Mouse (Mus musculus): ENCODE data around the gene Vpreb2. TPM values are rescaled to one million over a fixed set of nuclear protein-coding genes. Genes with fewer than 3 reads are reported as not detected.
"Not testable (repeated sequence)": the region's sequence is repeated elsewhere in the genome, so short reads cannot be mapped to it uniquely, and the experiment has no call there.

The Vpreb2 gene
- polyA plus RNA-seq, 1 experiment from 2014 or later, result 2.6 TPM

DNA sequence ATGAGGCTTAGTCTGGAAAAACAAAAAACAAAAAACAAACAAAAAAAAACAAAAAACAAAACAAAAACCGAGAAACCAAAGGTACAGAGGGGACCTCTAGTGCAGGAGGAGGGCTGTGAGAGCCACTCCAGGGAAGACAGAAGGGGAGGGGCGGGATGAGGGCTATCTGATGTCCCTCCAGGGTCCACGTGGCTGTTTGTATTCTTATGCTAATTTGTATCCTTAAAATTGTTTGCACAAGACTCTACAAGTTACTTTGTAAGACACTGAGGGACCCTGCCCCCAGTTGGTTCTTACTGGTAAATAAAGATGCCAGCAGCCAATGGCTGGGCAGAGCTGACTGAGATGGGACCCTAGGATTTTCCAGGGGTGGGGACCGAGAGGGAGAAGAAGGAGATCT is 26.9 kb downstream of the Vpreb2 start:
- H3K4me1 ChIP-seq (ENCODE audit: insufficient read depth), result no peaks in the 10 kb centered on the region
- H3K4me3 ChIP-seq (ENCODE audit: low read depth, low read length), result no peak overlapping the region
- ATAC-seq (no peak), DNase-seq (no peak)
- H3K27me3 ChIP-seq (ENCODE audit: insufficient read depth, low read length), result no peaks in the 10 kb centered on the region
- H3K4me2 ChIP-seq (ENCODE audit: low read depth, low read length), result no peak overlapping the region
- H3K36me3 ChIP-seq (replicated peaks; ENCODE audit: insufficient read depth, low read length), result no peaks in the 10 kb centered on the region
- WGBS (ENCODE audit: insufficient replicate concordance), result 48% methylated on average over 4 of the region's 4 CpGs
- TF ChIP-seq EP300 (IDR thresholded peaks at IDR 0.05; ENCODE audit: low read depth) (no peak), CTCF (IDR thresholded peaks at IDR 0.05; ENCODE audit: low read depth) (no peak)
- H3K9me3 ChIP-seq (ENCODE audit: low read length), result no peaks in the 10 kb centered on the region
- no peak overlapping the region for H3K9ac ChIP-seq (replicated peaks)
- H3K27ac ChIP-seq (ENCODE audit: low read depth), result no peak overlapping the region

DNA sequence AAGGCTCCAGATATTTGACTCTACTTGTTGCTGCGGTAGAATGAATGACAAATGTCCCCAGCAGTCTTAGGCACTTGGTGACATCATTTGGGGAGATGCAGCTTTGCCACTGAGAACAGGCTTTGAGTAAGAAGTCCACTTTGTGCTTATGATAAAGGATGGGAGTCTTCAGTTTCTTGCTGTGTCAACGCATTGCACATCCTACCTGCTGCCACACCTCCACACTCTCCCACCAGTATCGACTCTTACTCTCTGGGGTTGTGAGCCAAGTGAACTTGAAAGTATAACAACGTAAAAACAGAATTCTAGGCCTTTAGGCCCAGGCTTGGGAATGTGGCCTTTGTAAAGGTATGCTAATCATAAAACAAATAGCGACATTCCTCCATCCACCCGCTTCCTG is 30.9 kb downstream of the Vpreb2 start:
- Histone ChIP-seq H3K4me3 (ENCODE audit: low read depth, low read length) (no peak overlapping the region), H3K4me1 (ENCODE audit: insufficient read depth) (no peaks in the 10 kb centered on the region), H3K9me3 (ENCODE audit: low read length) (no peaks in the 10 kb centered on the region), H3K27ac (ENCODE audit: low read depth) (no peak overlapping the region), H3K4me2 (ENCODE audit: low read depth, low read length) (no peak overlapping the region), H3K36me3 (replicated peaks; ENCODE audit: insufficient read depth, low read length) (no peaks in the 10 kb centered on the region), H3K27me3 (ENCODE audit: insufficient read depth, low read length) (no peaks in the 10 kb centered on the region), H3K9ac (replicated peaks) (no peak overlapping the region)
- DNase-seq, result no peak
- TF ChIP-seq EP300 (IDR thresholded peaks at IDR 0.05; ENCODE audit: low read depth), result no peak
- no peak for TF ChIP-seq CTCF (IDR thresholded peaks at IDR 0.05; ENCODE audit: low read depth)
- 66% methylated on average over 6 of the region's 6 CpGs for WGBS (ENCODE audit: insufficient replicate concordance)
- ATAC-seq, result no peak

DNA sequence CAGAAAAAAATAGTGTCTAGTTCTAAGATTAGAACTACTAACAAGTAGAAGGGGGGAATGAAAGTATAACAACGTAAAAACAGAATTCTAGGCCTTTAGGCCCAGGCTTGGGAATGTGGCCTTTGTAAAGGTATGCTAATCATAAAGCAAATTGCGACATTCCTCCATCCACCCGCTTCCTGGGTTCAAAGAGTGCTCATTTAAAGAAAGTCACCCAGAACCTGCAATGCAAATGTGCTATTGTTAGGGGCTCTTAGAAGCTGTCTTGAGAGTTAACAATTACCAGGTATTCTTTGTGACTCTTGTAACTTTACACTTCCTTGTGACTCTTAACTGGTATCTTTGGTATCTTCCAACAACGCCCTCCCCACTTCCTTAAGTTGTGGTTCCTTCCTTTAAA is 36.3 kb downstream of the Vpreb2 start:
- not testable (repeated sequence) for H3K27ac ChIP-seq (ENCODE audit: low read depth); H3K9me3 ChIP-seq (ENCODE audit: low read length); H3K9ac ChIP-seq (replicated peaks); H3K4me3 ChIP-seq (ENCODE audit: low read depth, low read length); DNase-seq; H3K36me3 ChIP-seq (replicated peaks; ENCODE audit: insufficient read depth, low read length); H3K4me1 ChIP-seq (ENCODE audit: insufficient read depth); ATAC-seq; H3K27me3 ChIP-seq (ENCODE audit: insufficient read depth, low read length); H3K4me2 ChIP-seq (ENCODE audit: low read depth, low read length)
- 60% methylated on average over 4 of the region's 4 CpGs for WGBS (ENCODE audit: insufficient replicate concordance)

DNA sequence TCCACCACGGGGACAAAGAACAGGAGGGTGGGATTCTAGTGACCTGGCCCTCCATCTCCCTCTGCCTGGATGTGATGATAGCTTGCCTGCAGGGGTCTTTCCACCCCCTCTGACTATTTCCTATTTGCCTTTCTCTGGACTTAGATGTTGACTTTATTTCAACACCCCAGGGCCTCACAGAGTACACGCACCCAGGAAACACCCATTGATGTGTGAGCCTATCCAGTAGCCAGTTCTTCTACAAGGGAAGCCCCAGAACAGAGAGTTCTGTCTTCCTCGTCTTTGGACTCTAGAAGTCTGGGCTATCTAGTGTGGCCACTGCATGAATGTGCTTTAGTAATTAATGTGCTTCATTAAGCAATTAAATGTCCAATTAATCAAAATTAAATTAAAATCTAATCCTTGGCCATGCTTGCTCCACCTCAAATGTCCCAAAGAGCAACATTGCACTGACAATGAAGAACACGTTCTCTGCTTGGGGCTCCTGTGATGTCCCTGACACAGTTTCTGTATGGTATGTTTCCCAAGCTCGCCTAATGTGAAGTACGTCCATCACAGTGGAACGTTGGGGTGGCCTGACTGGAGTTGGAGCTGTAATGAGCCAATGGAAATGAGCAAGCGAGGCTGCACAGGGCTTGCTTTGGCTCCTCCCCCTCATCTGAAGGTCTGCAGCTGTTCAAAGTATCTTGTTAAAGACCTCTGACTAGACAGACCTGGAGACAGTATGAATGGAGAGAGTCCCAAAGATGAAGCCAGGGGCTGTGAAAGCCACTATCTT is 42.7 kb downstream of the Vpreb2 start:
- Histone ChIP-seq H3K36me3 (replicated peaks; ENCODE audit: insufficient read depth, low read length) (no peaks in the 10 kb centered on the region), H3K4me1 (ENCODE audit: insufficient read depth) (no peaks in the 10 kb centered on the region), H3K9me3 (ENCODE audit: low read length) (no peaks in the 10 kb centered on the region), H3K4me2 (ENCODE audit: low read depth, low read length) (no peak overlapping the region), H3K27ac (ENCODE audit: low read depth) (no peak overlapping the region), H3K27me3 (ENCODE audit: insufficient read depth, low read length) (no peaks in the 10 kb centered on the region), H3K4me3 (ENCODE audit: low read depth, low read length) (no peak overlapping the region), H3K9ac (replicated peaks) (no peak overlapping the region)
- no peak for TF ChIP-seq CTCF (IDR thresholded peaks at IDR 0.05; ENCODE audit: low read depth)
- TF ChIP-seq EP300 (IDR thresholded peaks at IDR 0.05; ENCODE audit: low read depth), result no peak
- WGBS (ENCODE audit: insufficient replicate concordance), result 56% methylated on average over 8 of the region's 8 CpGs
- no peak for DNase-seq
- peak; percentile 86 for ATAC-seq

DNA sequence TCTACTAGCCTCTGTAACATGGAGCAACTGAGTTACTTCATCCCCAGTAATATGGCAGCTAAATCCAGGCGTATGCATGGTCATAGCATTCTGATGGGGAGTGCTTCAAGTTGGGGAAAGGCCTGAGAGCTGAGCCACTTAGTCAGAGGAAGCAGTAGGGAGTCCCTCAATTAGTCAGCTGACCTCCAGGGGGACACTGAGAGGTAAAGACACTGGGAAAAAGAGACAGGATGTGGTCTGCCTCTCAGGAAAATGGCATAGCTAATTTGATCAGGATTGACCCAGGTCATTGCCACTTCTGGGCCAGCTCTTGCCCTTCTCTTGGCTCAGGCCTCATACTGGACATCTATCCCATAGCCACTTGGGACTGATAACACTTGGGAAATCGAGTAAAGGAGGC is 47.1 kb downstream of the Vpreb2 start:
- Histone ChIP-seq H3K9ac (replicated peaks) (no peak overlapping the region), H3K4me3 (ENCODE audit: low read depth, low read length) (no peak overlapping the region), H3K4me2 (ENCODE audit: low read depth, low read length) (no peak overlapping the region), H3K4me1 (ENCODE audit: insufficient read depth) (no peaks in the 10 kb centered on the region), H3K27ac (ENCODE audit: low read depth) (no peak overlapping the region), H3K9me3 (ENCODE audit: low read length) (no peaks in the 10 kb centered on the region), H3K36me3 (replicated peaks; ENCODE audit: insufficient read depth, low read length) (no peaks in the 10 kb centered on the region), H3K27me3 (ENCODE audit: insufficient read depth, low read length) (no peaks in the 10 kb centered on the region)
- TF ChIP-seq CTCF (IDR thresholded peaks at IDR 0.05; ENCODE audit: low read depth) (no peak), EP300 (IDR thresholded peaks at IDR 0.05; ENCODE audit: low read depth) (no peak)
- no peak for ATAC-seq
- DNase-seq, result no peak
- WGBS (ENCODE audit: insufficient replicate concordance), result 54% methylated on average over 2 of the region's 2 CpGs

Other genes starting within 250 kb of the Vpreb2 start
- gene Med15, start 247.5 kb upstream of the Vpreb2 start, polyA plus RNA-seq (2015; fragmentation: Nextera tagmentation; extraction: Ambion mirVana), result 11.0 and 11.6 TPM in 2 replicates
- gene Klhl22, start 220.8 kb upstream of the Vpreb2 start, polyA plus RNA-seq (2015; fragmentation: Nextera tagmentation; extraction: Ambion mirVana), result 7.8 and 8.0 TPM in 2 replicates
- 0.97 and 1.6 TPM in 2 replicates for gene Scarf2, start 183.1 kb upstream of the Vpreb2 start, polyA plus RNA-seq (2015; fragmentation: Nextera tagmentation; extraction: Ambion mirVana)
- not detected in 2 replicates for gene B830017H08Rik, start 147.3 kb upstream of the Vpreb2 start, polyA plus RNA-seq (2015; fragmentation: Nextera tagmentation; extraction: Ambion mirVana)
- gene Car15, start 142.1 kb upstream of the Vpreb2 start, polyA plus RNA-seq (2015; fragmentation: Nextera tagmentation; extraction: Ambion mirVana), result 0.26 and 0.52 TPM in 2 replicates
- not detected in 2 replicates for gene Gm20518, start 88.8 kb upstream of the Vpreb2 start, polyA plus RNA-seq (2015; fragmentation: Nextera tagmentation; extraction: Ambion mirVana)
- gene Tssk1, start 86.2 kb upstream of the Vpreb2 start, polyA plus RNA-seq (2015; fragmentation: Nextera tagmentation; extraction: Ambion mirVana), result 0.04 and 0.08 TPM in 2 replicates
- 17.9 and 18.0 TPM in 2 replicates for gene Dgcr2, start 81.9 kb upstream of the Vpreb2 start, polyA plus RNA-seq (2015; fragmentation: Nextera tagmentation; extraction: Ambion mirVana)
- gene Tssk2, start 81.8 kb upstream of the Vpreb2 start, polyA plus RNA-seq (2015; fragmentation: Nextera tagmentation; extraction: Ambion mirVana), result not detected in 2 replicates
- 5.6 and 6.6 TPM in 2 replicates for gene Ess2, start 69.1 kb upstream of the Vpreb2 start, polyA plus RNA-seq (2015; fragmentation: Nextera tagmentation; extraction: Ambion mirVana)
- gene Gsc2, start 65.4 kb upstream of the Vpreb2 start, polyA plus RNA-seq (2015; fragmentation: Nextera tagmentation; extraction: Ambion mirVana), result not detected in 2 replicates
- 77.7 and 78.3 TPM in 2 replicates for gene Slc25a1, start 52.2 kb upstream of the Vpreb2 start, polyA plus RNA-seq (2015; fragmentation: Nextera tagmentation; extraction: Ambion mirVana)
- 23.2 and 24.4 TPM in 2 replicates for gene Dgcr6, start 72.4 kb downstream of the Vpreb2 start, polyA plus RNA-seq (2015; fragmentation: Nextera tagmentation; extraction: Ambion mirVana)
- 2.9 and 3.0 TPM in 2 replicates for gene Prodh, start 109.8 kb downstream of the Vpreb2 start, polyA plus RNA-seq (2015; fragmentation: Nextera tagmentation; extraction: Ambion mirVana)
- 0.15 and 0.21 TPM in 2 replicates for gene Rtn4r, start 147.2 kb downstream of the Vpreb2 start, polyA plus RNA-seq (2015; fragmentation: Nextera tagmentation; extraction: Ambion mirVana)
- gene Ccdc188, start 237.5 kb downstream of the Vpreb2 start, polyA plus RNA-seq (2015; fragmentation: Nextera tagmentation; extraction: Ambion mirVana), result not detected in 2 replicates